Mouse (Mus musculus) embryonic facial prominence, embryonic 11.5 days (tissue): ENCODE measurements around the gene Rnf141. TPM values are rescaled to one million over a fixed set of nuclear protein-coding genes. Genes with fewer than 3 reads are reported as not detected.

Experiments
- ATAC-seq: fragments of 200-750 bp; cut with Nextera tagmentation; replicated peaks from 2 replicates; pipeline ENCODE4 v1.8.0; 2017; ENCODE audit warnings: low read depth; ENCODE audit not compliant: insufficient number of reproducible peaks, low FRiP score, low TSS enrichment
- DNase-seq: peaks from one replicate; pipeline ENCODE4 v3.0.0-alpha.2; 2015; ENCODE audit warnings: low spot score
- H3K27ac ChIP-seq: fragments of 300-500 bp; sonication (generic); replicated peaks from 2 replicates; pipeline ENCODE4 v1.5.1; 2014; ENCODE audit warnings: mild to moderate bottlenecking, low read depth, low read length, control low read depth
- H3K27me3 ChIP-seq: fragments of 300-500 bp; sonication (generic); 2 replicates; pipeline ENCODE4 v1.6.1; 2014; ENCODE audit warnings: mild to moderate bottlenecking, low read length, moderate library complexity, mixed read lengths; ENCODE audit not compliant: control insufficient read depth, insufficient read depth
- H3K36me3 ChIP-seq: fragments of 300-500 bp; sonication (generic); replicated peaks from 2 replicates; pipeline ENCODE4 v1.6.1; 2014; ENCODE audit warnings: low read depth, mild to moderate bottlenecking, low read length, moderate library complexity, mixed read lengths; ENCODE audit not compliant: control insufficient read depth, insufficient read depth
- H3K4me1 ChIP-seq: fragments of 300-500 bp; sonication (generic); 2 replicates; pipeline ENCODE4 v1.6.1; 2014; ENCODE audit warnings: low read length, mixed read lengths; ENCODE audit not compliant: control insufficient read depth, insufficient read depth
- H3K4me2 ChIP-seq: fragments of 300-500 bp; sonication (generic); 2 replicates; pipeline ENCODE4 v1.6.1; 2014; ENCODE audit warnings: low read depth, mild to moderate bottlenecking, control low read depth, low read length, moderate library complexity
- H3K4me3 ChIP-seq: fragments of 300-500 bp; sonication (generic); 2 replicates; pipeline ENCODE4 v1.5.1; 2014; ENCODE audit warnings: low read depth, low read length, control low read depth
- H3K9ac ChIP-seq: fragments of 300-500 bp; sonication (generic); replicated peaks from 2 replicates; pipeline ENCODE4 v1.6.1; 2014; ENCODE audit warnings: mild to moderate bottlenecking, control low read depth, low read length
- H3K9me3 ChIP-seq: fragments of 300-500 bp; sonication (generic); replicated peaks from 2 replicates; pipeline ENCODE4 v1.6.1; 2016; ENCODE audit warnings: mild to moderate bottlenecking, low read length, inconsistent platforms, mixed read lengths; ENCODE audit not compliant: control insufficient read depth
- WGBS: fragments of 180-500 bp; shearing (Covaris S2); extraction: QIAGEN DNeasy Blood & Tissue Kit; methylation state at CpG from one replicate; pipeline ENCODE4 v1.1.7; 2014; 5-methylcytosine and 5-hydroxymethylcytosine counted together
- polyA plus RNA-seq: library from polyadenylated mRNA; unstranded; fragments of >200 nt; fragmentation: Nextera tagmentation; extraction: Ambion mirVana; gene quantifications from 2 replicates; pipeline ENCODE4 v1.2.1, GENCODE M21; 2014

The Rnf141 gene
- polyA plus RNA-seq, 1 experiment from 2014 or later: 20.6 TPM

DNA sequence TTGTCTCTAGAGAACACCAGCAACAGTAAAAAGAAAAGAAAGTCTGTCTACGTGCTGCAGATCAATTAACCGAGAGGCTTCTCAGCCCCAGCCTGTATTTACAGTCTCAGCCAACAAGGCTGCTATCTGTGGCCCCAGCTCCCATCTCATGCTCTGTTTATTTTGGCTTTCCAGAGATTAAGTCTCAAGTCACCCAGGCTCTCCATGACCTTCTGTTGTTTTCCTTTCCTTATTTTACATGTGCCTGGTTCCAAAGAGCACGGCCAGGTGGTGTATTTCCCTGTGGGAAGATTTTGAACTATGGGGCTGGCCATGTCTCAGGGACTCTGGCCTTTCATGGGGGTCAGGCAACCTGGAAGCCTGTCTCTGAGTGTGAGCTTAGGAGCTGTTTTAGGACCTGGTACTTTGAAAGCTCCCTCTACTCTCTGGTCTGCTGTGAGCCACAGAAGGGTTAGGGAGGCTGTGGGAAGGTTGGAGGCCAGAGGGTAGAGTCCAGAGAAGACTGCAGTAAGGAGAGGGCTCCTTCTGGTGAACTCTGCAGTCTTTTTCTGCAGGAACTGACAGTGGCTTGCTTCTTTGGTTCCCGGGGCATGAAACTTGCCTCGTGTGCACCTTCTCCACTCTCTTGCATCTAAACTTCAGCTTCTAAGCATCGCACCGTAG is 7.4 kb upstream of the Rnf141 start:
- Histone ChIP-seq H3K4me1 (no peaks in the 10 kb centered on the region), H3K27ac (no peak overlapping the region), H3K27me3 (no peaks in the 10 kb centered on the region), H3K36me3 (no peaks in the 10 kb centered on the region), H3K9ac (no peak overlapping the region; the same call in 1 of the 2 replicates), H3K4me3 (no peak overlapping the region), H3K4me2 (no peak overlapping the region), H3K9me3 (no peaks in the 10 kb centered on the region)
- no peak for DNase-seq
- WGBS: 60% methylated on average over 7 of the region's 7 CpGs
- ATAC-seq: no peak

DNA sequence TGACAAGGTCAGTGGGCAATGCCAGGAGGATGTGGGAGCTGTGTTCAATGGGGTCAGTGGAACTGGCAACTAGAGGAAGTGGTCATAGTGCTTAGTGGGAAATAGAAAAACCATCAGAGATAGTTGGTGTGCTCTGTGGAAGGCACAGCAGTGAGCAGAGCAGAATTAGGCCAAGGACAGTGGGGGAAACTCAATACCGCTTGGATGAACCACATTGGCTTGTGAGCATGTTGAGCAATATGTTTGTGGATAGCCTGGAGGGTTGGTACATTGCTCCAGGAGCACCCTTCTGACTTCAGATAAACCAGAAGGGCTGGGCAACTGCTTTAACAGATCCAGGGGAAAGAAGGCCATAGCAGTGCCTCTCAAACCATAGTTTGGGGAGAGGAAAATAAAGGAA is 4.1 kb upstream of the Rnf141 start:
- Histone ChIP-seq H3K9me3 (no peaks in the 10 kb centered on the region), H3K4me2 (no peak overlapping the region), H3K4me1 (no peaks in the 10 kb centered on the region), H3K27me3 (no peaks in the 10 kb centered on the region), H3K9ac (no peak overlapping the region), H3K36me3 (no peaks in the 10 kb centered on the region), H3K4me3 (no peak overlapping the region), H3K27ac (no peak overlapping the region)
- ATAC-seq (no peak), DNase-seq (no peak)
- 56% methylated on average over 1 of the region's 1 CpGs for WGBS

DNA sequence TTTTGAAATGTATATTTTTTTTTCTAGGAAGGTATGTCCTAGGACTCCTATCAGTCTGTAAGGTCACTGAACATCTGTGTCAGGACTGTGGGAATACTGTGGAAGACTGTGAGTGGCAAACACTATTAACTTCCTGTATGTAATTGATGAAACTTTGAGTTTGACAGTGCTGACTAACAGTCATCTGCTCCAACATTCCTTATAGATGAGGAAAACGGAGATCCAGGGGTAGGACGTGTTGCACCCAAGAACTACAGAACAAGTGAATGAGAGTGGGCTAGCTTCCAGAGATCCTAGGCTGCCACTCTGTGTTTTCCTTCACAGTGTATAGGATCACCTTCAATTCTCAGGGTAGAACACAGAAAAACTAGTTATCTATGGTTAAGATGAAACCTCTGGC is 3.1 kb upstream of the Rnf141 start:
- no peak for ATAC-seq
- Histone ChIP-seq H3K27ac (no peak overlapping the region), H3K9me3 (no peaks in the 10 kb centered on the region), H3K4me1 (no peaks in the 10 kb centered on the region), H3K27me3 (no peaks in the 10 kb centered on the region), H3K4me2 (no peak overlapping the region), H3K36me3 (no peaks in the 10 kb centered on the region), H3K4me3 (no peak overlapping the region), H3K9ac (no peak overlapping the region)
- no peak for DNase-seq
- 71% methylated on average over 2 of the region's 2 CpGs for WGBS

DNA sequence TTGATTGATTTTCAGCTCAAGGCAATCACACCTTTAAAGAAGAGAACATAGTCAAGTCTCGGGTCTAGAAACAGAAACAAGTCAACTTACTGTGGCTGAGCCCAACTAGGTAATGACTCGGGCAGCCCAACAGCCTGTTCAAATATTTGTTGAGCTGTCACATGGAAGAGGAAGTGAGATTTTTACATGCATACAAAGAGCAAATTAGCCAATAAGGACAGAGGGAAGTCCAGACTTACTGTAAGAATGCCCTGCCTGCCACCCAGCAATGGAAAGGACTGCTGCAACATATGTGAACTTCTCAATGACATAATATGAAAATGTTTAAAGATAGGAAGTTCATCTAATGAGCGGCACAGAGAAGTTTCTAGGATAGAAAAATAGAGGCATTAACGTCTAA is 3.9 kb downstream of the Rnf141 start:
- no peaks in the 10 kb centered on the region for H3K9me3 ChIP-seq
- H3K9ac ChIP-seq: no peak overlapping the region
- DNase-seq (no peak), ATAC-seq (no peak)
- WGBS: 79% methylated on average over 4 of the region's 4 CpGs
- no peaks in the 10 kb centered on the region for H3K4me1 ChIP-seq
- no peaks in the 10 kb centered on the region for H3K36me3 ChIP-seq
- H3K4me2 ChIP-seq: no peak overlapping the region
- H3K4me3 ChIP-seq: no peak overlapping the region
- H3K27ac ChIP-seq: no peak overlapping the region
- H3K27me3 ChIP-seq: no peaks in the 10 kb centered on the region

DNA sequence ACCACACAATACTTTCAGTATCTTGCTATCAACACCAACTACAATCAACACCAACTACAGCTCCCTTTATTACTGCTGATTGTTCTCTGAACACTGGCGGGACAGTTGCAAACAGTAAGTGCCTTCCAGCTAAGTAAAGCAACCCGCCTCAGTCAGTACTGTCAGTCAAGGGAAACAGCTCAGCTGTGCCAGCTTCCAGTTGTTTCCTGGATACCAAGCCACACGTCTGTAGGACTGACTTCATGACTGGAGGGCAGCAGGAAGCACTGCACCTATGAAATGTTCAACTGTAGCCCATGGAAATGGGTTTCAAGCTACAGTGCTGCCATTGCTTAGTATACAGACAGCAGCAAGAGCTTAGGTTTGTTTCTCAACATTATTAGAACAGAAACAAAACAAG is 9.7 kb downstream of the Rnf141 start:
- ATAC-seq: no peak
- Histone ChIP-seq H3K4me1 (no peaks in the 10 kb centered on the region), H3K36me3 (no peaks in the 10 kb centered on the region), H3K9ac (no peak overlapping the region), H3K27ac (no peak overlapping the region), H3K9me3 (no peaks in the 10 kb centered on the region), H3K27me3 (no peaks in the 10 kb centered on the region), H3K4me2 (no peak overlapping the region), H3K4me3 (no peak overlapping the region)
- WGBS: 51% methylated on average over 3 of the region's 3 CpGs
- DNase-seq: no peak

DNA sequence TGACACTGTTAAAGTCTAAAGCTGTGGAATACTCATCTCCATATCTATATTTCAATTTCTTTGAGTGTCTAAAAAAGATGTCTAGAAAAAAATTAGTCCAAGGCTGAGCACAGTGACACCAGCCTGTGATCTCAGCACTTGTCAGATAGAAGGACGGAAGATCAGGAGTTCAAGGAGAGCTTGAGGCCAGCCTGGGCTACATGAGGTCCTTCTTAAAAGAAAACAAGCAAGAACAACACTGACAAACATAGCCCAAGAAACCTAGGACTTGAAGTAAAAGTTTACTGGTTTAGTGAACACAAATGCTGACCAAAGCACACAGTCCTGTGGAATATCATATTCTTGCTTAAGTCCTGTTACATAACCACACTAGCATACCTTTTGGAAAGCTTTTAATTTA is 10.2 kb downstream of the Rnf141 start:
- WGBS: 90% methylated on average over 1 of the region's 1 CpGs
- Histone ChIP-seq H3K9ac (no peak overlapping the region), H3K4me2 (no peak overlapping the region), H3K36me3 (no peaks in the 10 kb centered on the region), H3K9me3 (no peaks in the 10 kb centered on the region), H3K4me3 (no peak overlapping the region), H3K27ac (no peak overlapping the region), H3K4me1 (no peaks in the 10 kb centered on the region), H3K27me3 (no peaks in the 10 kb centered on the region)
- no peak for DNase-seq
- no peak for ATAC-seq

DNA sequence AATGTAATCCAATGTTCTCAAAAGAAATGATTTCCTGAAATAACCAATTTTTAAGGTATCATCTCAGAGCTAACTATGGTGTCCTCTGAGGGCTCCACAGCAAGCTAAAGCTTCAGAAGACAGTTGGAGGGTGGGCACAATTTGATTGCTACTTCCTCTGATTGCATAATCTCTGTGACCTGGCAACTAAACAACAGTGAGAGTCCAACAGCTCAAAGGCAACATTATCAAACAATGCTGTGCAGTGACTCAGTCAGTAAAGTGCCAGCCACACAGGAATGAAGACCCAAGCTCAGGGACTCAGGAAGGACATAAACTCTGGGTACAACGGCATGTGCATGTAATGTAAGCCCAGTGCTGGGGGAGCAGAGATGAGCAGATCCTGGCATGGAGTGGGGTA is 11.2 kb downstream of the Rnf141 start:
- H3K4me3 ChIP-seq: no peak overlapping the region
- no peak overlapping the region for H3K27ac ChIP-seq
- no peak overlapping the region for H3K9ac ChIP-seq
- 96% methylated on average over 1 of the region's 1 CpGs for WGBS
- no peaks in the 10 kb centered on the region for H3K4me1 ChIP-seq
- H3K4me2 ChIP-seq: no peak overlapping the region
- DNase-seq (no peak), ATAC-seq (no peak)
- H3K27me3 ChIP-seq: no peaks in the 10 kb centered on the region
- H3K9me3 ChIP-seq: no peaks in the 10 kb centered on the region
- H3K36me3 ChIP-seq: no peaks in the 10 kb centered on the region

DNA sequence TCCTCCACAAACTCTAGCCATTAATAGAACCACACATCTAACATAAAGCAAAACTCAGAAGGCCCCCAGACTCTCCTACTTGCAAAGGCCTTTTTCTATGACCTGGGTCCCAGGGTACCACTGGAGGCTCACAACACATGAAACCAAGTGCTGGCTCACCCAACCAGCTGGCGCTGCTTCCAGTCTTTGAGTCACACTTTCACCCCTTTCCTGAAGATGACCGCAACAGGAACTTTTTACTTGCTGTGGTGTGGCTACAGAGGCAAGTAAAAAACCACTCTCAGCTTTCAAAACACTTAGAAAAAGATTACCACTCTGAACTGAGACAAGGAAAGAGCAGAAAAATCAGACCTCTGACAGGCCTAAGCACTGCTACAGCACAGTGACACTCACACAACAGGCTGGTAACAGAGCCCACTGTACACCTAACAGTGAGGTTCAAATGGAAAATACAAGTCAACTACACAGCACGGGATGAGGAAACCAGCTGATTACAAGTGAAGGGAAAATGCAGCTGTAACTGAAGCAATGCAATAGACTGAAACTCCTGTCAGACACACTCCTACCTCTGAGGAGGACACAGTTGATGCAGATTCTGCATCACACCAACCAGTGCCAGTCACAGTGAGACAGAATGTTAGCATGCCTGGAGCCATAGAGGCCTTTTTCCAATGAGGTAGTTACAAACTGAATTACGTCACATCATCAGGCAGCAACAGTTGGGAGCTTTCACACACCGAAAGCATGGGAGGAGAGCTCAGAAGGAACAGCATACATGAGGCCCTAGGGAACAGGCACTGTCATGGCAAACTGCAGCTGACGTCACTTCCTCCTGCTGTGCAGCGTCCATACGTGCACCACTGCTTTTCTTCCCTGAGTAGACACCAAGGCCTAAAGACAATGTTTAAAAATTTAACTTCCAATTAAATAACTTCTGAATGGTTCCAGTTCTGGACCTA is 20.0 kb downstream of the Rnf141 start:
- no peak overlapping the region; the same call in 1 of the 2 replicates for H3K9ac ChIP-seq
- no peak overlapping the region for H3K27ac ChIP-seq
- DNase-seq: no peak
- H3K27me3 ChIP-seq: no peaks in the 10 kb centered on the region
- no peaks in the 10 kb centered on the region for H3K4me1 ChIP-seq
- H3K4me3 ChIP-seq: no peak overlapping the region
- 84% methylated on average over 8 of the region's 8 CpGs for WGBS
- H3K9me3 ChIP-seq: no peaks in the 10 kb centered on the region
- H3K4me2 ChIP-seq: no peak overlapping the region
- ATAC-seq: no peak
- no peaks in the 10 kb centered on the region; the same call in 1 of the 2 replicates for H3K36me3 ChIP-seq
